Mouse (Mus musculus): ENCODE measurements around the gene Amotl1.

GRCm38 (mm10) chr9:14564486-14564885 lies 80.4 kb downstream of the Amotl1 start:
- TF ChIP-seq CTCF (IDR thresholded peaks at IDR 0.05; ENCODE audit: low read depth, low read length) (no peak), POLR2A (IDR thresholded peaks at IDR 0.05; ENCODE audit: extremely low read depth, insufficient read depth, low read length) (no peak)

Data from liver, adult 2 months (tissue).